In the genomic region with DNA sequence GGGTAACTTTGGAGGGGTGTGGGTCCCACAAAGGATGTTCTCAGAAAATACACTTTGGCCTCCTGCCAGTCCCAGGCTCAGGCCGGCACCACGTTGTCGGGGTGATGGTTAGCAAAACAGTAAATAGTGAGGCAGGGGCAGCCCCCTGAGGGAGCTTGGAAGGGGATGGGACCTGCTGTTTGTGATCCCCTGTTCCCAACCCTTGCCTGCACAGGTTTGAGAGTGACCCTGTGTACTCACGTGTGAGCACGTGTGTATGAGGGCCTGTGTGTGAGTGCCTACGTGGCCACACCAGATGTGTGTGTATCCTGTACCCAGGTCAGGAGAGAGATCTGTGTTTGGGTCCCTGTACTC, we compare ENCODE assay signal across 9 mouse cellular contexts. TPM values are rescaled to one million over a fixed set of nuclear protein-coding genes. Genes with fewer than 3 reads are reported as not detected.
A peak's percentile ranks its signal among the peaks of the same experiment; 100 is the strongest.
DNase-seq lines count a peak whose midpoint lies in the region; ATAC-seq and TF ChIP-seq lines count a peak whose summit lies in the region.
"Had no signal": no experiment of that assay in that cellular context is flagged by ENCODE, and none has a peak within 500 bp of the region (broad histone marks: within the 10 kb centered on the region; RNA-seq: fewer than 3 reads in every experiment).

No protein-coding gene starts in this region.

- 5% methylated on average over 6 of the region's 6 CpGs for WGBS in heart, postnatal 0 days
- 26% methylated on average over 6 of the region's 6 CpGs for WGBS in midbrain, embryonic 10.5 days

- no peak for TF ChIP-seq CTCF in gastrocnemius, adult 2 months (IDR thresholded peaks at IDR 0.05)
- TF ChIP-seq CTCF in heart, postnatal 0 days (IDR thresholded peaks at IDR 0.05; ENCODE audit: low read depth), result no peak

- DNase-seq in gastrocnemius, adult 2 months, result peak; percentile 59
- DNase-seq in gastrocnemius, postnatal 14 days, result no peak
- peak; percentile 51 for DNase-seq in heart, postnatal 0 days (ENCODE audit: low spot score)
- DNase-seq in midbrain, embryonic 10.5 days (ENCODE audit: low spot score), result peak; percentile 49
- DNase-seq in urinary bladder, adult 18-20 months (ENCODE audit: low spot score in 2 of 2), result no peak
- no peak for DNase-seq in B cell, adult 2 months
- DNase-seq in spleen, postnatal 36 days (ENCODE audit: low spot score in 2 of 2), result no peak

- H3K4me3 ChIP-seq in gastrocnemius, adult 2 months, result peak overlapping the region; percentile 73
- no peak overlapping the region for H3K4me3 ChIP-seq in brown adipose tissue, adult 24 weeks (ENCODE audit: insufficient read depth, low read depth, low read length)
- H3K4me3 ChIP-seq in heart, postnatal 0 days (ENCODE audit: low read depth, low read length), result no peak overlapping the region
- H3K4me3 ChIP-seq in midbrain, embryonic 10.5 days, result peak overlapping the region; percentile 52

- no peaks in the 10 kb centered on the region for H3K27me3 ChIP-seq in heart, postnatal 0 days (ENCODE audit: control insufficient read depth, insufficient read depth, low read length)
- peaks cover 15% of the 10 kb centered on the region for H3K27me3 ChIP-seq in midbrain, embryonic 10.5 days (ENCODE audit: low read depth, poor library complexity, severe bottlenecking)

- no peaks in the 10 kb centered on the region for H3K4me1 ChIP-seq in brown adipose tissue, adult 24 weeks (ENCODE audit: control insufficient read depth, insufficient read depth, insufficient read length, low read length)
- H3K4me1 ChIP-seq in heart, postnatal 0 days (ENCODE audit: control insufficient read depth, insufficient read depth), result peaks cover 50% of the 10 kb centered on the region
- peaks cover 57% of the 10 kb centered on the region for H3K4me1 ChIP-seq in midbrain, embryonic 10.5 days

- H3K27ac ChIP-seq in gastrocnemius, adult 2 months, result peak overlapping the region; percentile 98
- peak overlapping the region; percentile 59 for H3K27ac ChIP-seq in brown adipose tissue, adult 24 weeks (replicated peaks; ENCODE audit: low read depth, low read length)
- H3K27ac ChIP-seq in heart, postnatal 0 days (ENCODE audit: low read depth), result peak overlapping the region; percentile 96
- H3K27ac ChIP-seq in midbrain, embryonic 10.5 days (replicated peaks), result peak overlapping the region; percentile 97

- peak overlapping the region; percentile 60; the same call in 1 of the 2 replicates for H3K4me2 ChIP-seq in heart, postnatal 0 days (ENCODE audit: low read depth, low read length)

- ATAC-seq in heart, postnatal 0 days (ENCODE audit: insufficient read depth, low read depth), result peak; percentile 22

- intact Hi-C loops in gastrocnemius, adult 2 months (cut with DNase I), result no loop called here
- intact Hi-C loops in gastrocnemius, postnatal 14 days (cut with DNase I; ENCODE audit: low total_unique reads), result no loop called here

- peak overlapping the region; percentile 70; the same call in 1 of the 2 replicates for H3K9ac ChIP-seq in heart, postnatal 0 days (replicated peaks; ENCODE audit: low read depth, low read length)

- H3K36me3 ChIP-seq in heart, postnatal 0 days (replicated peaks; ENCODE audit: control insufficient read depth, insufficient read depth, low read length), result peaks cover 10% of the 10 kb centered on the region; the same call in 1 of the 2 replicates
- no peaks in the 10 kb centered on the region for H3K36me3 ChIP-seq in midbrain, embryonic 10.5 days

- TF ChIP-seq EP300 in heart, postnatal 0 days (IDR thresholded peaks at IDR 0.05; ENCODE audit: low read depth), result no peak

- H3K9me3 ChIP-seq in heart, postnatal 0 days (replicated peaks; ENCODE audit: control insufficient read depth, low read length), result no peaks in the 10 kb centered on the region
- H3K9me3 ChIP-seq in midbrain, embryonic 10.5 days (replicated peaks), result no peaks in the 10 kb centered on the region

RNA-seq across cellular contexts. Expression of gene Tnnt3, which starts 16.4 kb away (rescaled TPM):
- total RNA-seq in gastrocnemius, adult 2 months (2021), result over 10,000 TPM; 28,899 to 38,022 TPM
- total RNA-seq in gastrocnemius, postnatal 14 days (2021), result over 10,000 TPM; 22,199 to 23,470 TPM
- 455 and 586 TPM in 2 replicates for polyA plus RNA-seq in brown adipose tissue, adult 24 weeks (2012; ENCODE audit: insufficient read depth, insufficient read length, missing spikeins)
- 0.73 and 11.0 TPM in 2 replicates for total RNA-seq in heart, postnatal 0 days (2014; rRNA removed; ENCODE audit: low replicate concordance)
- polyA plus RNA-seq in heart, postnatal 0 days (2015; fragmentation: Nextera tagmentation; extraction: Ambion mirVana), result 2.5 and 3.2 TPM in 2 replicates
- polyA plus RNA-seq in midbrain, embryonic 10.5 days (2016; fragmentation: Nextera tagmentation; extraction: Ambion mirVana), result 1.9 TPM in 2 replicates
- total RNA-seq: left cerebral cortex, postnatal 10 days had no signal

RNA-seq across cellular contexts. Expression of gene Lsp1, which starts 21.6 kb away (rescaled TPM):
- 10 to 100 TPM; 25.8 to 47.3 TPM for total RNA-seq in gastrocnemius, adult 2 months (2021)
- total RNA-seq in gastrocnemius, postnatal 14 days (2021), result 10 to 100 TPM; 22.2 to 35.0 TPM
- polyA plus RNA-seq in brown adipose tissue, adult 24 weeks (2012; ENCODE audit: insufficient read depth, insufficient read length, missing spikeins), result 18.0 and 22.8 TPM in 2 replicates
- total RNA-seq in heart, postnatal 0 days (2014; rRNA removed; ENCODE audit: low replicate concordance), result 20.8 and 84.4 TPM in 2 replicates
- 47.7 and 53.1 TPM in 2 replicates for polyA plus RNA-seq in heart, postnatal 0 days (2015; fragmentation: Nextera tagmentation; extraction: Ambion mirVana)
- 14.2 and 15.0 TPM in 2 replicates for polyA plus RNA-seq in midbrain, embryonic 10.5 days (2016; fragmentation: Nextera tagmentation; extraction: Ambion mirVana)

RNA-seq across cellular contexts. Expression of gene Tnni2, which starts 40.6 kb away (rescaled TPM):
- total RNA-seq in gastrocnemius, adult 2 months (2021), result over 10,000 TPM; 15,929 to 19,962 TPM
- over 10,000 TPM; 14,029 to 14,677 TPM for total RNA-seq in gastrocnemius, postnatal 14 days (2021)
- polyA plus RNA-seq in brown adipose tissue, adult 24 weeks (2012; ENCODE audit: insufficient read depth, insufficient read length, missing spikeins), result 232 and 484 TPM in 2 replicates
- not detected in 2 replicates for total RNA-seq in heart, postnatal 0 days (2014; rRNA removed; ENCODE audit: low replicate concordance)
- 8.9 and 9.9 TPM in 2 replicates for polyA plus RNA-seq in heart, postnatal 0 days (2015; fragmentation: Nextera tagmentation; extraction: Ambion mirVana)
- polyA plus RNA-seq in midbrain, embryonic 10.5 days (2016; fragmentation: Nextera tagmentation; extraction: Ambion mirVana), result 0.52 and 1.5 TPM in 2 replicates

RNA-seq across cellular contexts. Expression of gene Syt8, which starts 47.6 kb away (rescaled TPM):
- total RNA-seq in gastrocnemius, adult 2 months (2021), result not detected
- total RNA-seq in gastrocnemius, postnatal 14 days (2021), result not detected
- not detected in 2 replicates for polyA plus RNA-seq in brown adipose tissue, adult 24 weeks (2012; ENCODE audit: insufficient read depth, insufficient read length, missing spikeins)
- total RNA-seq in heart, postnatal 0 days (2014; rRNA removed; ENCODE audit: low replicate concordance), result 18.0 TPM in 1 of 2 replicates, not detected in the other
- polyA plus RNA-seq in heart, postnatal 0 days (2015; fragmentation: Nextera tagmentation; extraction: Ambion mirVana), result 0.10 TPM in 1 of 2 replicates, not detected in the other
- 0.34 TPM in 1 of 2 replicates, not detected in the other for polyA plus RNA-seq in midbrain, embryonic 10.5 days (2016; fragmentation: Nextera tagmentation; extraction: Ambion mirVana)
- total RNA-seq: left cerebral cortex, postnatal 10 days had no signal

RNA-seq across cellular contexts. Expression of gene Mrpl23, which starts 50.3 kb away (rescaled TPM):
- 1 to 10 TPM in 1 of 2 experiments, under 1 TPM in 1; 0.89 to 1.4 TPM for total RNA-seq in gastrocnemius, adult 2 months (2021)
- total RNA-seq in gastrocnemius, postnatal 14 days (2021), result 1 to 10 TPM; 5.0 to 5.2 TPM
- polyA plus RNA-seq in brown adipose tissue, adult 24 weeks (2012; ENCODE audit: insufficient read depth, insufficient read length, missing spikeins), result 3.6 and 8.8 TPM in 2 replicates
- 87.2 and 90.9 TPM in 2 replicates for total RNA-seq in heart, postnatal 0 days (2014; rRNA removed; ENCODE audit: low replicate concordance)
- 14.9 TPM in 2 replicates for polyA plus RNA-seq in heart, postnatal 0 days (2015; fragmentation: Nextera tagmentation; extraction: Ambion mirVana)
- polyA plus RNA-seq in midbrain, embryonic 10.5 days (2016; fragmentation: Nextera tagmentation; extraction: Ambion mirVana), result 15.8 and 20.3 TPM in 2 replicates

Comparison
In these comparisons a context has a peak if more than half of its experiments do, and no peak if none do; other contexts are left out.
1. DNase-seq: peak in gastrocnemius, adult 2 months (single experiment), heart, postnatal 0 days (single experiment) and midbrain, embryonic 10.5 days (single experiment); none in gastrocnemius, postnatal 14 days (single experiment), urinary bladder, adult 18-20 months (0 of 2), B cell, adult 2 months (0 of 2) and spleen, postnatal 36 days (0 of 2).
2. H3K4me3 ChIP-seq: peak in gastrocnemius, adult 2 months (single experiment) and midbrain, embryonic 10.5 days (single experiment); none in brown adipose tissue, adult 24 weeks (single experiment) and heart, postnatal 0 days (single experiment).
3. RNA of gene Tnnt3, which starts 16.4 kb away (total RNA-seq): 28,899 to 38,022 TPM in gastrocnemius, adult 2 months and 22,199 to 23,470 TPM in gastrocnemius, postnatal 14 days; 0.73 to 11.0 TPM in heart, postnatal 0 days; every median in the first group is over 1,000 times any median in the second.
4. RNA of gene Tnni2, which starts 40.6 kb away (total RNA-seq): 15,929 to 19,962 TPM in gastrocnemius, adult 2 months and 14,029 to 14,677 TPM in gastrocnemius, postnatal 14 days; not detected in heart, postnatal 0 days; every median in the first group is over 1,000 times any median in the second.
5. Peak in every context shown above with its lines, with median percentiles within 50 percentile points of each other: H3K27ac ChIP-seq.